Mouse (Mus musculus) hindbrain, embryonic 16.5 days (tissue): ENCODE results near the gene Rab11fip3. TPM values are rescaled to one million over a fixed set of nuclear protein-coding genes. Genes with fewer than 3 reads are reported as not detected.
A peak's percentile ranks its signal among the peaks of the same experiment; 100 is the strongest.
"Not testable (repeated sequence)": the region's sequence is repeated elsewhere in the genome, so short reads cannot be mapped to it uniquely, and the experiment has no call there.

ENCODE experiments used
- ATAC-seq: fragments of 200-750 bp; cut with Nextera tagmentation; 2 replicates; pipeline ENCODE4 v1.8.0; 2017; ENCODE audit warnings: moderate TSS enrichment, moderate library complexity
- H3K27ac ChIP-seq: fragments of 300-500 bp; sonication (generic); 2 replicates; pipeline ENCODE4 v1.5.1; 2014; ENCODE audit warnings: low read depth, mild to moderate bottlenecking, control low read depth, low read length, moderate library complexity
- H3K27me3 ChIP-seq: fragments of 300-500 bp; sonication (generic); replicated peaks from 2 replicates; pipeline ENCODE4 v1.6.1; 2014; ENCODE audit warnings: low read length; ENCODE audit not compliant: control insufficient read depth, insufficient read depth
- H3K36me3 ChIP-seq: fragments of 300-500 bp; sonication (generic); 2 replicates; pipeline ENCODE4 v1.6.1; 2014; ENCODE audit warnings: mild to moderate bottlenecking, low read length, moderate library complexity, mixed read lengths; ENCODE audit not compliant: control insufficient read depth, insufficient read depth
- H3K4me1 ChIP-seq: fragments of 300-500 bp; sonication (generic); 2 replicates; pipeline ENCODE4 v1.6.1; 2014; ENCODE audit warnings: low read depth, low read length; ENCODE audit not compliant: control insufficient read depth, insufficient read depth
- H3K4me2 ChIP-seq: fragments of 300-500 bp; sonication (generic); 2 replicates; pipeline ENCODE4 v1.6.1; 2014; ENCODE audit warnings: mild to moderate bottlenecking, low read length, control low read depth, moderate library complexity
- H3K4me3 ChIP-seq: fragments of 300-500 bp; sonication (generic); 2 replicates; pipeline ENCODE4 v1.5.1; 2014; ENCODE audit warnings: mild to moderate bottlenecking, low read length, control low read depth, moderate library complexity
- H3K9ac ChIP-seq: fragments of 300-500 bp; sonication (generic); 2 replicates; pipeline ENCODE4 v1.6.1; 2014; ENCODE audit warnings: low read depth, mild to moderate bottlenecking, control low read depth, low read length, moderate library complexity
- H3K9me3 ChIP-seq: fragments of 300-500 bp; sonication (generic); 2 replicates; pipeline ENCODE4 v1.6.1; 2014; ENCODE audit warnings: mild to moderate bottlenecking, low read length, moderate library complexity; ENCODE audit not compliant: control insufficient read depth
- WGBS: fragments of 180-500 bp; shearing (Covaris S2); extraction: QIAGEN DNeasy Blood & Tissue Kit; methylation state at CpG from one replicate; pipeline ENCODE4 v1.1.7; 2014; 5-methylcytosine and 5-hydroxymethylcytosine counted together
- polyA plus RNA-seq: library from polyadenylated mRNA; unstranded; fragments of >200 nt; fragmentation: Nextera tagmentation; extraction: Ambion mirVana; gene quantifications from 2 replicates; pipeline ENCODE4 v1.2.1, GENCODE M21; 2015

Gene Rab11fip3
- polyA plus RNA-seq, 1 experiment from 2014 or later, result 12.8 TPM

DNA sequence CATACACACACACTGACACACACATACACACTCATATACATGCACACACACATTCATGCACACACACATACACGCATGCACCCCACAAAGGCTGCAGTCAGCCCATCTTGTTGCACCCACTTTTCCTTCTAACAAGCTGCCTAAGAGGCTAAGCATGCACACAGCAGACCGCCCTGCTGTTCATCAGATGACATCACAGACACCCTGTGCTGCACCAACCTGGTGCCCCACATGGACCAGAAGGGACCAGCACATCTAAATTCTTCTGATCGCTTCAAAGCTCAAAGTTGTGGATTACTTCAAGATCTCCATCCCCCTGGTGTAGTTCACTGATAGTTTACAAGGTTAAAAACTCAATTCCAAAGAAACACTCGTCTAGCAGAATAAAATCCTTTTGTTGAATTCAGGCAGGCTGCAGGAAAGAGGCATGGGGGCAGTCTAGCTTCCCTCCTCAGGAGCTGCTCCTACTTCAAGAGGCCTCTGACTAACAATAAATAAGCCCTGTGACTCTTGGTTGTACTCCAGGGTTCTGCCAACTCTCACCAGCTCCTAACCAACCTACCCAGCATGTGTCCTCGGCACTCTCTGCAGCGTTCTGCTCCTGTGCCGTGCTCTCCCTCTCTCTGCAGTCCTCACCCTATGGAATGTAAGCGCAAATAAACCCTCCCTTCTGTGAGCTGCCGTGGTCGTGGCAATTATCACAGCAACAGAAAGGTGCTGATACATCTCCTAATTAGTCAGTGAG lies 22.9 kb downstream of the Rab11fip3 start:
- H3K4me1 ChIP-seq, result peaks cover 28% of the 10 kb centered on the region
- WGBS, result 55% methylated on average over 10 of the region's 10 CpGs
- H3K27me3 ChIP-seq, result no peaks in the 10 kb centered on the region
- no peak overlapping the region for H3K4me3 ChIP-seq
- no peak overlapping the region for H3K4me2 ChIP-seq
- no peaks in the 10 kb centered on the region for H3K36me3 ChIP-seq
- no peak overlapping the region for H3K9ac ChIP-seq
- no peak overlapping the region for H3K27ac ChIP-seq
- ATAC-seq, result no peak
- H3K9me3 ChIP-seq, result no peaks in the 10 kb centered on the region

DNA sequence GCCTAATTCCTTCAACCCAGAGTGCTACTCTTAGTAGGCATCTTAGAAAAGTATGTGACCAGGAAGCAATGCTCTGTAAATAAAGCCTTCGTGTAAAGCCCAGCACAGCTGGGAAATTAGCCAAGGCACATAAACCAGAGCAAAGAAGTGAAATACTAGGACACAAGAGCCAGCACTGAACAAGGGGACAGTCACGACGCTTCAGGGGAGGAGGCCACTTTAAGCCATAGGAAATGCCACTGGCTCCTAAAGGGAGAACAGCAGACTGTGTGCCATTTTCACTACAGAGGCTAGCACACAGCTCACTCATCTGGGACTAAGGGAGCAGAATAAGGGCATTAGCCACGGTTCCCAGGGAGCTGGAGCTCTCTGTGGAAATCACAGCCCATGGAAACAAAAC lies 24.1 kb downstream of the Rab11fip3 start:
- no peak overlapping the region for H3K4me3 ChIP-seq
- H3K9me3 ChIP-seq, result no peaks in the 10 kb centered on the region
- H3K27ac ChIP-seq, result 0 out of 2 replicates have a peak overlapping the region, but pooled peaks have one; percentile 9
- 34% methylated on average over 4 of the region's 4 CpGs for WGBS
- H3K4me2 ChIP-seq, result no peak overlapping the region
- H3K36me3 ChIP-seq, result no peaks in the 10 kb centered on the region
- H3K27me3 ChIP-seq, result no peaks in the 10 kb centered on the region
- peak; percentile 51; the same call in 1 of the 2 replicates for ATAC-seq
- peaks cover 31% of the 10 kb centered on the region for H3K4me1 ChIP-seq
- no peak overlapping the region for H3K9ac ChIP-seq

DNA sequence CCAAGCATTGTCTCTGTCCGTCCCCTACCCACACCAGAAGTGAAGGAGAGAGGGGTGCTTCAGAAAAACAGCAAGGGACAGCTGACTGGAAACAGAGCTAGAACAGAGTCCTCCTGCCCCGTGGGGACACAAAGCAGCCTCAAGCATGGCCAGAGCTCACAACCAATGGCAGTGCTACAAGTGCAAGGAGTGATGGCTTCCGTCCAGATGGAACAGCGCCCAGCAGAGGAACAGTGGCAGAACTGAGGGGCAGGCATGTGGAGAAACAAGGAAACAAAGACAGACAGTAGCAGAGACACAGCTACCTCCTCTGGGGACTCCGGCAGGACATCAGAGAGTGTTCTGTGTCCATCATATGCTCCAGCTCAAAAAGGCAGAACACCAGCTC lies 26.1 kb downstream of the Rab11fip3 start:
- 32% methylated on average over 5 of the region's 5 CpGs for WGBS
- Histone ChIP-seq H3K4me2 (peak overlapping the region; percentile 32), H3K4me1 (peaks cover 31% of the 10 kb centered on the region), H3K27ac (peak overlapping the region; percentile 91), H3K4me3 (no peak overlapping the region), H3K36me3 (no peaks in the 10 kb centered on the region), H3K9me3 (no peaks in the 10 kb centered on the region), H3K27me3 (no peaks in the 10 kb centered on the region), H3K9ac (peak overlapping the region; percentile 41; the same call in 1 of the 2 replicates)
- peak; percentile 86 for ATAC-seq

DNA sequence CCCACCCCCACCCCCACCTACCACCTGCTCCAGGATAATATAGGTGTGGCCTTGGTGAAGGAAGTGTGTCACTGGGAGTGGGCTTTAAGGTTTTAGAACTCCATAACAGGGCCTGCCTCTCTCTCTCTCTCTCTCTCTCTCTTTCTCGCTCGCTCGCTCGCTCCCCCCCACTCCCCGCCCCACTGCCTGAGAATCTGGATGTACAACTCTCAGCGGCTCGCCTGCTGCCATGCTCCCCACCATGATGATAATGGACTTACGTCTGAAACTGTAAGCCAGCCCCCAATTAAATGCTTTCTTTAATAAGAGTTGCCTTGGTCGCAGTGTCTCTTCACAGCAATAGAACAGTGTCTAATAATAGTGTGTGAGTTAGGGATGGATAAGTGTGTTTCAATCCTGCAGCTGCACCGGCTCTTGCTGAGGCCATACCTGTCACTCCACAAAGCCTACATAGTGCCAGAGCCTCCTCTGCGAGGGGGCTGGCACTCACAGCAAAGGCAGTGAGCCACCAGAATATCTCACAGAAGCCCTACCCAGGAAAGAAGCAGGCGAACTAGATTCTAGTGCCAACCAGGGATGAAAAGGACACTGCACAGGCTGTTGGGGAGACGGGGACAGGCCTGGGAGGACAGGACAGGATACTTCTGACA lies 26.6 kb downstream of the Rab11fip3 start:
- H3K4me3 ChIP-seq, result no peak overlapping the region
- no peaks in the 10 kb centered on the region for H3K36me3 ChIP-seq
- peak overlapping the region; percentile 41; the same call in 1 of the 2 replicates for H3K9ac ChIP-seq
- no peaks in the 10 kb centered on the region for H3K9me3 ChIP-seq
- ATAC-seq, result peak; percentile 76
- 49% methylated on average over 13 of the region's 13 CpGs for WGBS
- H3K4me1 ChIP-seq, result peaks cover 31% of the 10 kb centered on the region
- peak overlapping the region; percentile 91 for H3K27ac ChIP-seq
- peak overlapping the region; percentile 32 for H3K4me2 ChIP-seq
- H3K27me3 ChIP-seq, result no peaks in the 10 kb centered on the region

DNA sequence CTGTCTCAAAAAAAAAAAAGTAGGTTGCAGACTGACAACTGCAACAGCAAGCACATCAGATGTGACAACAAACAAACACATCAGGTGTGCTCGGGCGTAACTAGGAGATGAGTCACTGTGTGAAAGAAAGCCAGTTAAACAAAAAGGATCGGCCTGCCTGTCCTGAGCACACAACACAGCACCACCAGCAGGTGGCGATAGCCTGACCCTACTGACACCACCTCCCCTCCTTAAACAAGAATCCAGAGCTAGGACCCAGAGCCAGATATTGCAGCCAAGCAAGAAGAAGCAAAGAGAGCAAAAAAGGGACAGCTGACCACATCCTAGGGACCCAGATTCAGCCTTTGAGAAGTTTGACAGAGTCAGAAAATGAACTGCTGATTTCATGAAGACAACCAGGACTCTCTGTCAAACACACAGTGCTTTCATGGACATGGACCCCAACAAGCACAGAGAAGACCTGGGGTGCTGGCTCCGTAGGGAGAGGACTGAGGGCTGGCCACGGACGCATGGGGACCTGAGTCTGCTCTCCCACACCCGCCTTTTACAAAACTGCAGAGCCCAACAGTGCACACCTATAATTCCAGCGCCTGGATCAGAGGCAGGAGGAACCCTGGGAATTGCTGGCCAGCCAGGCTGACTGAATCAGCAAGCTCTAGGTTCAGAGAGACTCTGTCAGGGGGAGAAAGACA lies 28.1 kb downstream of the Rab11fip3 start:
- H3K27ac ChIP-seq, result no peak overlapping the region
- 43% methylated on average over 9 of the region's 9 CpGs for WGBS

DNA sequence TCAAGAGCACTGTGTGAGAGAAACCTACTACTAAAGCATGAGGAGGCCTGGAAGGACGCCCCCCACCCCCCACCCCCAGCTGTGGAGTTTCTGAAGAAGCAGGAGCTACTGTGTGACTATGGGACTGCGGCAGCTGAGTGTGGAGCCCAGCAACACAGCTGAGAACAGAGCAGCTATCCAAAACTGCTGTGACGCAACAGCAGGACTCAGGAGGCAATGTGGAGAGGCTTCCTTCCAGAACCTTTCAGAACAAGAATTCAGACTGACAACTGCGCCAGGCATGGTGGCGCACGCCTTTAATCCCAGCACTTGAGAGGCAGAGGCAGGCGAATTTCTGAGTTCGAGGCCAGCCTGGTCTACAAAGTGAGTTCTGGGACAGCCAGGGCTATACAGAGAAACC lies 28.6 kb downstream of the Rab11fip3 start:
- not testable (repeated sequence) for H3K27ac ChIP-seq, H3K9ac ChIP-seq, H3K36me3 ChIP-seq, ATAC-seq, H3K9me3 ChIP-seq, H3K4me3 ChIP-seq, H3K4me2 ChIP-seq, H3K27me3 ChIP-seq
- 83% methylated on average over 8 of the region's 8 CpGs for WGBS
- peaks cover 23% of the 10 kb centered on the region for H3K4me1 ChIP-seq

More for the DNA sequence above, 28.1 kb downstream of the Rab11fip3 start:
- Histone ChIP-seq H3K9me3 (no peaks in the 10 kb centered on the region), H3K27me3 (no peaks in the 10 kb centered on the region), H3K4me2 (no peak overlapping the region), H3K4me3 (no peak overlapping the region), H3K36me3 (no peaks in the 10 kb centered on the region), H3K9ac (no peak overlapping the region), H3K4me1 (peaks cover 26% of the 10 kb centered on the region)
- no peak for ATAC-seq

DNA sequence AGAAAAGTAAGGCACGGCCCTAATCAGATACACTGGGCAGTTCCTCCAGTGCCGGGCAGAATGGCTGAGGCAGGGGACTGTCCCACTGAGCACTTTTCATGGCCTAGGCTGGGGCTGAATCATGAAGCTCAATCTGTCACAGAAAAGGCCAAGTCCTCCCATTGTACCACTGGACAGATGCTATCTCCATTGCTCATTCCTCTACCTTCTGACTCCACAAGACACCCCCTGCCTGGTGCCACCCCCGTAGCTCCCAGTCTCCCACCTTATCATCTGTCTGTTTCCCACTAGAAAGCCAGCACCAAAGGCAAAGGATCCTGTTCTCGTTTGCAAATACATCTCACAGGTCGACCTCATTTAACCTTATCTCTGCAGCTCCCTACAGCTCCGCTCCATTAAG lies 37.3 kb downstream of the Rab11fip3 start:
- ATAC-seq, result no peak
- no peak overlapping the region for H3K4me2 ChIP-seq
- H3K36me3 ChIP-seq, result no peaks in the 10 kb centered on the region
- no peak overlapping the region for H3K27ac ChIP-seq
- H3K4me3 ChIP-seq, result no peak overlapping the region
- no peaks in the 10 kb centered on the region for H3K27me3 ChIP-seq
- 85% methylated on average over 6 of the region's 6 CpGs for WGBS
- no peaks in the 10 kb centered on the region for H3K9me3 ChIP-seq
- no peak overlapping the region for H3K9ac ChIP-seq
- no peaks in the 10 kb centered on the region for H3K4me1 ChIP-seq

DNA sequence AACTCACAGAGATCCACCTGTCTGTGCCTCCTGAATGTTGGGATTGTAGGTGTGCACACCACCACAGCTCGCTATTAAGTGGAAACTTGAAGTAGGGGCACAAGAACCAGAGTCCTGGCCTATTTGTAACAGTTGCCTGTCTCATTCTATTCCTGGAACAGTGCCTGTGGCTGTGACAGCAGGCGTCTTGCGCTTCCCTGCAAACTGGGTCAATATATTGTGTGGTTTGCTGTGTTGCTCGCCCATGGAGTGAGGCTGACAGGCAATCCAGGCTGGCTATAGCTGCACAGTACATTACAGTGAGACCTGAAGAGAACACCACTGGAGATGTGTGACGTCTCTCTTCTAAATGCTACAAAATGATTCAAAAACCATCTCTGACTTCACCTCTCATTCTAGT lies 37.8 kb downstream of the Rab11fip3 start:
- Histone ChIP-seq H3K4me1 (no peaks in the 10 kb centered on the region), H3K9ac (no peak overlapping the region), H3K9me3 (no peaks in the 10 kb centered on the region), H3K27ac (no peak overlapping the region), H3K4me3 (no peak overlapping the region), H3K27me3 (no peaks in the 10 kb centered on the region), H3K4me2 (no peak overlapping the region), H3K36me3 (no peaks in the 10 kb centered on the region)
- 90% methylated on average over 5 of the region's 5 CpGs for WGBS
- no peak for ATAC-seq

DNA sequence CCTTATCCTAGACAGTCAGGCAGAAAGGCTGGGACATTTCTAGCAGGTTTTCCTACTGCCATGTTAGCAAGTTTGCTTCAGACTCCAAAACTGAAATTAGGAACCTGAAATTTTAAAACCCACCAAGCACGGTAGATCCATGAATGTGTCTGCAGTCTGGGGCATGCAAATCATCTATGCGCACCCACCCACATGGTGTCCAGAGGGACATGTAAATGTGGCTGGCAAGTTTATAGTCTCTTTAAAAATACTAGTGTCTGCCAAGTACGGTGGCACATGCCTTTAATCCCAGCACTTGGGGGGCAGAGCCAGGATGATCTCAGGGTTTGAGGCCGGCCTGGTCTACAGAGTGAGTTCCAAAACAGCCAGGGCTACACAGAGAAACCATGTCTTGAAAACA lies 41.1 kb downstream of the Rab11fip3 start:
- Histone ChIP-seq H3K27ac (no peak overlapping the region), H3K4me2 (no peak overlapping the region), H3K9ac (no peak overlapping the region), H3K4me1 (no peaks in the 10 kb centered on the region), H3K36me3 (peaks cover 6% of the 10 kb centered on the region; the same call in 1 of the 2 replicates), H3K9me3 (no peaks in the 10 kb centered on the region), H3K4me3 (no peak overlapping the region), H3K27me3 (no peaks in the 10 kb centered on the region)
- ATAC-seq, result no peak
- WGBS, result 83% methylated on average over 4 of the region's 4 CpGs
